Mouse (Mus musculus) MEL (cell line): ENCODE results near the gene Tmem45a. TPM values are rescaled to one million over a fixed set of nuclear protein-coding genes. Genes with fewer than 3 reads are reported as not detected.

Experiments
- DNase-seq: peaks from one replicate; pipeline ENCODE4 v3.0.0; 2011; ENCODE audit warnings: low read depth, low spot score
- H3K27ac ChIP-seq: 2 replicates; pipeline ENCODE4 v1.5.1; 2012; ENCODE audit warnings: low read depth, mild to moderate bottlenecking, control low read depth, low read length, moderate library complexity; ENCODE audit not compliant: control insufficient read depth
- H3K27me3 ChIP-seq, 2 experiments: fragments of 150-350 bp in 1 of 2; sonication (generic) in 1 of 2; 2 replicates each; pipeline ENCODE4 v1.6.1; 2012; ENCODE audit warnings: low read length in 2 of 2, mild to moderate bottlenecking in 2 of 2, improper control_type of control experiment in 1 of 2, moderate library complexity in 1 of 2; ENCODE audit not compliant: insufficient read depth in 2 of 2, control insufficient read depth in 1 of 2
- H3K36me3 ChIP-seq, 2 experiments: 2 replicates each; pipeline ENCODE4 v1.6.1; 2012 to 2014; ENCODE audit warnings: low read length in 2 of 2, improper control_type of control experiment in 1 of 2, inconsistent platforms in 1 of 2, mild to moderate bottlenecking in 1 of 2; ENCODE audit not compliant: insufficient read depth in 2 of 2, control insufficient read depth in 1 of 2
- H3K4me1 ChIP-seq, 2 experiments: fragments of 150-350 bp in 1 of 2; sonication (generic) in 1 of 2; 2 replicates each; pipeline ENCODE4 v1.6.1; 2012; ENCODE audit warnings: low read length in 2 of 2, improper control_type of control experiment in 1 of 2, mild to moderate bottlenecking in 1 of 2; ENCODE audit not compliant: insufficient read depth in 2 of 2, control insufficient read depth in 1 of 2
- H3K4me3 ChIP-seq, 2 experiments: fragments of 150-350 bp in 1 of 2; sonication (generic) in 1 of 2; 2 replicates each; pipeline ENCODE4 v1.5.1; 2012; ENCODE audit warnings: low read depth in 2 of 2, low read length in 2 of 2, mild to moderate bottlenecking in 2 of 2, moderate library complexity in 2 of 2, control low read depth in 1 of 2, improper control_type of control experiment in 1 of 2; ENCODE audit not compliant: control insufficient read depth in 1 of 2, insufficient read depth in 1 of 2
- H3K79me2 ChIP-seq: 2 replicates; pipeline ENCODE4 v1.6.1; 2012; ENCODE audit warnings: mild to moderate bottlenecking, low read length, moderate library complexity; ENCODE audit not compliant: control insufficient read depth, poor library complexity, insufficient read depth
- H3K9ac ChIP-seq: 2 replicates; pipeline ENCODE4 v1.6.1; 2012; ENCODE audit warnings: low read depth, mild to moderate bottlenecking, control low read depth, low read length, moderate library complexity; ENCODE audit not compliant: control insufficient read depth, poor library complexity, severe bottlenecking
- H3K9me3 ChIP-seq: fragments of 150-350 bp; sonication (generic); replicated peaks from 2 replicates; pipeline ENCODE4 v1.6.1; 2012; ENCODE audit warnings: mild to moderate bottlenecking, low read length, improper control_type of control experiment, moderate library complexity; ENCODE audit not compliant: insufficient read depth
- CHD1 ChIP-seq: IDR thresholded peaks from 2 replicates; pipeline ENCODE4 v1.6.1; 2012; ENCODE audit warnings: low read depth, mild to moderate bottlenecking, inconsistent platforms, low read length, improper control_type of control experiment
- CTCF ChIP-seq, 3 experiments: IDR thresholded peaks in 2 of 3; conservative IDR thresholded peaks in 1 of 3; 2 replicates each; pipeline ENCODE4 v1.5.1; 2011 to 2012; ENCODE audit warnings: low read length in 3 of 3, low read depth in 2 of 3, mild to moderate bottlenecking in 2 of 3, improper control_type of control experiment in 1 of 3, inconsistent platforms in 1 of 3, mixed read lengths in 1 of 3, moderate library complexity in 1 of 3; ENCODE audit not compliant: control insufficient read depth in 1 of 3, insufficient read depth in 1 of 3, poor library complexity in 1 of 3, severe bottlenecking in 1 of 3
- E2F4 ChIP-seq: IDR thresholded peaks from 2 replicates; pipeline ENCODE4 v1.6.1; 2011; ENCODE audit warnings: low read depth, low read length, improper control_type of control experiment, borderline replicate concordance
- ELF1 ChIP-seq: IDR thresholded peaks from 2 replicates; pipeline ENCODE4 v1.6.1; 2014; ENCODE audit warnings: low read depth, mild to moderate bottlenecking, inconsistent platforms, low read length, improper control_type of control experiment, moderate library complexity
- GATA1 ChIP-seq: IDR thresholded peaks from 2 replicates; pipeline ENCODE4 v1.6.1; 2011; ENCODE audit warnings: low read depth, low read length, improper control_type of control experiment
- HCFC1 ChIP-seq: IDR thresholded peaks from 2 replicates; pipeline ENCODE4 v1.6.1; 2012; ENCODE audit warnings: low read depth, mild to moderate bottlenecking, inconsistent platforms, low read length, improper control_type of control experiment, moderate library complexity
- JUND ChIP-seq: IDR thresholded peaks from 2 replicates; pipeline ENCODE4 v1.6.1; 2011; ENCODE audit warnings: low read depth, mild to moderate bottlenecking, improper control_type of control experiment, low read length
- KAT2A ChIP-seq: conservative IDR thresholded peaks from 2 replicates; pipeline ENCODE4 v1.6.1; 2012; ENCODE audit warnings: low read depth, low read length, improper control_type of control experiment, inconsistent platforms
- MAFK ChIP-seq: IDR thresholded peaks from 2 replicates; pipeline ENCODE4 v1.6.1; 2011; ENCODE audit warnings: low read depth, mild to moderate bottlenecking, low read length, improper control_type of control experiment, borderline replicate concordance
- MYB ChIP-seq: IDR thresholded peaks from 2 replicates; pipeline ENCODE4 v1.6.1; 2011; ENCODE audit warnings: mild to moderate bottlenecking, low read depth, low read length, improper control_type of control experiment
- NELFE ChIP-seq: IDR thresholded peaks from 2 replicates; pipeline ENCODE4 v1.6.1; 2011; ENCODE audit warnings: low read depth, low read length, improper control_type of control experiment
- POLR2A ChIP-seq, 2 experiments: IDR thresholded peaks; 2 replicates each; pipeline ENCODE4 v1.6.1; 2011 to 2012; ENCODE audit warnings: low read length in 2 of 2, mild to moderate bottlenecking in 2 of 2, control low read depth in 1 of 2, improper control_type of control experiment in 1 of 2, low read depth in 1 of 2, moderate library complexity in 1 of 2; ENCODE audit not compliant: control insufficient read depth in 1 of 2, insufficient read depth in 1 of 2, poor library complexity in 1 of 2
- POLR2AphosphoS5 ChIP-seq: IDR thresholded peaks from 2 replicates; pipeline ENCODE4 v1.6.1; 2012; ENCODE audit warnings: low read depth, borderline replicate concordance, mild to moderate bottlenecking, inconsistent platforms, low read length, moderate library complexity, mixed read lengths
- RAD21 ChIP-seq: IDR thresholded peaks from 2 replicates; pipeline ENCODE4 v1.6.1; 2011; ENCODE audit warnings: mild to moderate bottlenecking, low read depth, low read length, improper control_type of control experiment
- RCOR1 ChIP-seq: IDR thresholded peaks from 2 replicates; pipeline ENCODE4 v1.6.1; 2012; ENCODE audit warnings: low read depth, mild to moderate bottlenecking, inconsistent platforms, low read length, improper control_type of control experiment
- SIN3A ChIP-seq: IDR thresholded peaks from 2 replicates; pipeline ENCODE4 v1.6.1; 2012; ENCODE audit warnings: low read length, improper control_type of control experiment, inconsistent platforms
- SMC3 ChIP-seq: IDR thresholded peaks from 2 replicates; pipeline ENCODE4 v1.6.1; 2011; ENCODE audit warnings: low read depth, low read length, improper control_type of control experiment
- TBP ChIP-seq: IDR thresholded peaks from 2 replicates; pipeline ENCODE4 v1.8.0; 2011; ENCODE audit warnings: low read depth, low read length, improper control_type of control experiment
- UBTF ChIP-seq: IDR thresholded peaks from 2 replicates; pipeline ENCODE4 v1.6.1; 2012; ENCODE audit warnings: low read depth, mild to moderate bottlenecking, inconsistent platforms, low read length, improper control_type of control experiment, moderate library complexity, borderline replicate concordance; ENCODE audit not compliant: insufficient read depth
- ZC3H11A ChIP-seq: IDR thresholded peaks from 2 replicates; pipeline ENCODE4 v1.6.1; 2012; ENCODE audit warnings: low read depth, mild to moderate bottlenecking, inconsistent platforms, low read length, improper control_type of control experiment
- ZKSCAN1 ChIP-seq: IDR thresholded peaks from 2 replicates; pipeline ENCODE4 v1.6.1; 2012; ENCODE audit warnings: low read depth, mild to moderate bottlenecking, inconsistent platforms, low read length, improper control_type of control experiment, moderate library complexity
- ZMIZ1 ChIP-seq: IDR thresholded peaks from 2 replicates; pipeline ENCODE4 v1.6.1; 2012; ENCODE audit warnings: low read depth, mild to moderate bottlenecking, inconsistent platforms, low read length, improper control_type of control experiment, moderate library complexity
- ZNF384 ChIP-seq: IDR thresholded peaks from 2 replicates; pipeline ENCODE4 v1.6.1; 2012; ENCODE audit warnings: low read depth, mild to moderate bottlenecking, inconsistent platforms, low read length, improper control_type of control experiment
- polyA plus RNA-seq, 2 experiments: library from polyadenylated mRNA; stranded (reverse) in 1 of 2; unstranded in 1 of 2; fragments of >175 nt in 1 of 2; fragments of >200 nt in 1 of 2; gene quantifications; 2 replicates each; pipeline versions ENCODE4 v1.2.1 to v1.2.4; 2012; ENCODE audit warnings: low replicate concordance in 2 of 2, low read depth in 1 of 2; ENCODE audit not compliant: insufficient read length in 2 of 2, insufficient read depth in 1 of 2, missing spikeins in 1 of 2
- total RNA-seq: library from RNA; depleted of rRNA; stranded (reverse); fragments of 300-350 nt; gene quantifications from 2 replicates; pipeline ENCODE4 v1.2.3, GENCODE M21; 2012; rRNA removed

Gene Tmem45a
- not detected in 2 replicates for total RNA-seq
- not detected for polyA plus RNA-seq

DNA sequence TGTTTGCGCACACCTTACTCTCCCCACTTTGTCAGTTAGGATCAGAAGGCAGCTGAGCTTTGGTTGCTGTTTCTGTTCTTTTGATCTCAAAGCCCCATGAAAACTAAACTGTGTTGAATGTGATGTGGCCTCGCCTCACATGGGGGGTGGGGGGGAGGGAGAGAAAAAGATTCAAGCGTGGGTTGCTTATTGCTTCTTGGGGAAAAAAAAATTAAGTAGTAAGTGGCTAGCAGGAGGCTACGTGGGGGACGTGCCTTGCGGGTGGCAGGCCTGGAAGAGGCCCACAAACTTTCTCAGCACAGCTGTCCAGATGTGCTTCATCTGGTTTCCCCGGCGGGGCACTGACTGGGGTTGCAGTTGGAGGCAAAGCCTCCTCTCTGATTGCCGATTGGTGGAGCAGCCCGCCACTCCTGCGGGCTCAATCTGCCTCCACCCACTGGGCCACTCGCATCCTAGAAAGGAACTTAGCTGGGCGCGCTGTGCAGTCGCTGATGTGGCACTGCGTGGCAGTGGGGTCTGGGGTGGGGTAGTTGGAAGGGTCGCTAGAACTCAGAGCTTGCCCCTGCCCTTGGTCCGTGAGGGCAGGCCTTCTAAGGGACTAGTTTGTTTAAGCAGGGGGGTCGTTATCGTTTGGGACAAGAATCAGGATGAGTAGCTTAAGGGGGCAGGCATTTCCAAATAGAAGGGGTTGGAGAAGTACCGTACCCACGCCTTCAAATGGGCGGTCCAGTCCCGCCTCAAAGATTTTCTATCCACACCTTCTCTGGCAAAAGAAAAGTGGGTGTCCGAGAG lies at the start of gene Tmem45a:
Tmem45a (minus strand) TSS at position 343 of the 792 bp plus-strand sequence.
- H3K9me3 ChIP-seq = no peaks in the 10 kb centered on the region
- H3K27me3 ChIP-seq = peaks cover 2 to 3% of the 10 kb centered on the region in 2 experiments; a peak in 3 of 4 replicates
- no peak within 1 kb of the TSS for H3K4me3 ChIP-seq
- no peak within 1 kb of the TSS for H3K27ac ChIP-seq
- H3K79me2 ChIP-seq = no peaks in the 10 kb centered on the region
- no peak for DNase-seq
- H3K4me1 ChIP-seq = no peaks in the 10 kb centered on the region
- H3K9ac ChIP-seq = no peak within 1 kb of the TSS
- no peaks in the 10 kb centered on the region for H3K36me3 ChIP-seq
- no peak for TF ChIP-seq ELF1
- no peak for TF ChIP-seq GATA1
- TF ChIP-seq, all 39 proteins: peak for 0

DNA sequence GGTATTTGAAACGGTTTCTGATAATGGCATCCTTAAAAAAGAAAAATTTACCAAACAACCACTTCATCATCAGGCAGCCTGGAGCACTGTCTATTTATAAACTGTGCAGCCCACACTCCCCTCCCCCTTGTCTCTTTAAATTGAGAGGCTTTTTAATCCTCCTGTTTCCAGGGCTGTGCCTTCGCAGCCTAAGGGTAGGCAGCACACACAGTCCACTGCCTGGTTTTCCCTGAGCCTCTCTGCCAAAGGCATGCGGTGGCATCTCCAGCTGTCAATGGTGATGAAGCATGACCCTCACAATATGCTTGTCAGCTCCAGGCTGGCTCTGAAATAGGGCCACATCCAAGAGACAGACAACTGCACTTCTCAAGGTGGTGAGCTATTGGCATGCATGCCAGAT lies 42.1 kb upstream of the Tmem45a start, which contains the start of gene Lnp1:
Lnp1 (minus strand) TSS at position 39 of the 400 bp plus-strand sequence.
- Histone ChIP-seq H3K4me1 (no peaks in the 10 kb centered on the region), H3K79me2 (no peaks in the 10 kb centered on the region), H3K27ac (no peak within 1 kb of the TSS), H3K9me3 (no peaks in the 10 kb centered on the region), H3K4me3 (no peak within 1 kb of the TSS), H3K9ac (no peak within 1 kb of the TSS), H3K36me3 (no peaks in the 10 kb centered on the region), H3K27me3 (peaks cover 2 to 6% of the 10 kb centered on the region in 2 experiments; a peak in 3 of 4 replicates)
- DNase-seq = no peak
- no peak for TF ChIP-seq KAT2A
- TF ChIP-seq MYB = no peak
- no peak for TF ChIP-seq ZNF384
- TF ChIP-seq SMC3 = no peak
- no peak for TF ChIP-seq NELFE
- TF ChIP-seq SIN3A = no peak
- TF ChIP-seq ZC3H11A = no peak
- no peak for TF ChIP-seq TBP

DNA sequence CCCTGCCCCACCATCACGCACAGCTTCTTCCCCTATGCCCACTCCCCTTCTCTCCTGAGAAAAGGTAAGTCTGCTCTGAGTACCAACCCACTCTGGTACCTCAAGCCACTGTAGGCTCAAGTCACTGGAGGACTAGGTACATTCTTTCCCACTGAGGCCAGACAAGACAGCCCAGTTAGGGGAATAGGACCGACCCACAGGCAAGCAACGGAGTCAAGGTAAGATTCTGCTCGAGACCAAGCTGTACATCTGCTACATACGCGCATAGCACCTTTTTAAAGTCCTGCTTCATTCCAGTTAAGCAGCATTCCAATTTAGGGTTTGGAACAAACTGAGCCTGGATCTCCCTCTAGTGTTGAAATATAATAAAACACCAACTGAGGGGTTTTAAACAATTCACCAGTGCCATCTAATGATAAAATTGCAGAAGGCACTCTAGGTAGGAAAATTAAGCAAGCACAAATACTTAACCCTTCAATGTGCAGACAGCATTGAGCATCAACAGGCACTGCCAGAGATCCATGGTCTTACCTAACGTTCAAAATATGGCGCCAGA lies 34.2 kb upstream of the Tmem45a start:
- Histone ChIP-seq H3K9ac (no peak overlapping the region), H3K4me1 (no peaks in the 10 kb centered on the region), H3K27ac (no peak overlapping the region), H3K9me3 (no peaks in the 10 kb centered on the region), H3K27me3 (peaks cover 2 to 6% of the 10 kb centered on the region in 2 experiments; a peak in 3 of 4 replicates), H3K36me3 (no peaks in the 10 kb centered on the region), H3K4me3 (no peak overlapping the region), H3K79me2 (no peaks in the 10 kb centered on the region)
- peak; percentile 77 for DNase-seq
- TF ChIP-seq CTCF (IDR thresholded peaks at IDR 0.05 in 2 of 3, conservative IDR thresholded peaks at IDR 0.05 in 1 of 3; ENCODE audit: control insufficient read depth in 1 of 3, insufficient read depth in 1 of 3, low read depth in 2 of 3, low read length in 3 of 3, poor library complexity in 1 of 3, severe bottlenecking in 1 of 3) (peak in 1 of 3 experiments; percentile 79; a peak in 4 of 6 replicates), NELFE (no peak), SIN3A (peak; percentile 74), MAFK (no peak), POLR2A (IDR thresholded peaks at IDR 0.05; ENCODE audit: control insufficient read depth in 1 of 2, insufficient read depth in 1 of 2, low read depth in 1 of 2, low read length in 2 of 2, poor library complexity in 1 of 2) (no peak), RAD21 (peak; percentile 100), ZKSCAN1 (no peak), ELF1 (no peak), CHD1 (no peak), ZC3H11A (peak; percentile 100), KAT2A (no peak), SMC3 (peak; percentile 100), JUND (peak; percentile 49; the same call in 1 of the 2 replicates), ZMIZ1 (no peak), TBP (no peak), GATA1 (no peak), RCOR1 (no peak), UBTF (no peak), E2F4 (no peak), POLR2AphosphoS5 (no peak), HCFC1 (no peak)
